Mouse (Mus musculus) E14TG2a.4 (cell line): ENCODE measurements around the gene Nkx3-2.

Source experiments
- H3K27me3 ChIP-seq: 2 replicates; pipeline ENCODE4 v1.6.1; 2014; ENCODE audit warnings: low read length, control low read depth; ENCODE audit not compliant: insufficient read depth
- H3K36me3 ChIP-seq: 2 replicates; pipeline ENCODE4 v1.6.1; 2014; ENCODE audit warnings: low read length, control low read depth; ENCODE audit not compliant: insufficient read depth
- H3K4me1 ChIP-seq: replicated peaks from 2 replicates; pipeline ENCODE4 v1.6.1; 2014; ENCODE audit warnings: low read depth, low read length, control low read depth
- H3K4me3 ChIP-seq: replicated peaks from 2 replicates; pipeline ENCODE4 v1.5.1; 2014; ENCODE audit warnings: mild to moderate bottlenecking, low read length
- H3K9me3 ChIP-seq: 2 replicates; pipeline ENCODE4 v1.6.1; 2014; ENCODE audit warnings: low read length, control low read depth
- CTCF ChIP-seq: conservative IDR thresholded peaks from 2 replicates; pipeline ENCODE4 v1.5.1; 2014; ENCODE audit warnings: low read length
- NANOG ChIP-seq: IDR thresholded peaks from 2 replicates; pipeline ENCODE4 v1.6.1; 2014; ENCODE audit warnings: borderline replicate concordance, low read length, mixed read lengths
- POU5F1 ChIP-seq: IDR thresholded peaks from 2 replicates; pipeline ENCODE4 v1.6.1; 2014; ENCODE audit warnings: low read length, borderline replicate concordance

The Nkx3-2 gene

GRCm38 (mm10) chr5:41794434-41794833 lies 30.1 kb upstream of the Nkx3-2 start:
- H3K4me3 ChIP-seq, result no peak overlapping the region
- no peak for TF ChIP-seq NANOG
- no peak for TF ChIP-seq POU5F1
- no peak for TF ChIP-seq CTCF
- H3K4me1 ChIP-seq, result no peaks in the 10 kb centered on the region
- no peaks in the 10 kb centered on the region for H3K27me3 ChIP-seq
- no peaks in the 10 kb centered on the region for H3K9me3 ChIP-seq
- H3K36me3 ChIP-seq, result peaks cover 78% of the 10 kb centered on the region

- peaks cover 89% of the 10 kb centered on the region for H3K36me3 ChIP-seq
- H3K27me3 ChIP-seq, result no peaks in the 10 kb centered on the region
- no peaks in the 10 kb centered on the region for H3K4me1 ChIP-seq
- TF ChIP-seq NANOG (no peak), CTCF (no peak), POU5F1 (no peak)
- no peak overlapping the region for H3K4me3 ChIP-seq
- no peaks in the 10 kb centered on the region for H3K9me3 ChIP-seq
Observed at GRCm38 (mm10) chr5:41790517-41790916, 26.2 kb upstream of the Nkx3-2 start.

GRCm38 (mm10) chr5:41788877-41789276 lies 24.6 kb upstream of the Nkx3-2 start:
- Histone ChIP-seq H3K4me1 (peaks cover 8% of the 10 kb centered on the region), H3K36me3 (peaks cover 80% of the 10 kb centered on the region), H3K9me3 (no peaks in the 10 kb centered on the region), H3K4me3 (no peak overlapping the region), H3K27me3 (no peaks in the 10 kb centered on the region)
- no peak for TF ChIP-seq NANOG
- TF ChIP-seq CTCF, result no peak
- no peak for TF ChIP-seq POU5F1

GRCm38 (mm10) chr5:41781890-41782289 lies 17.6 kb upstream of the Nkx3-2 start:
- no peaks in the 10 kb centered on the region; the same call in 1 of the 2 replicates for H3K27me3 ChIP-seq
- peaks cover 15% of the 10 kb centered on the region for H3K36me3 ChIP-seq
- peaks cover 19% of the 10 kb centered on the region for H3K4me1 ChIP-seq
- no peaks in the 10 kb centered on the region for H3K9me3 ChIP-seq
- no peak overlapping the region for H3K4me3 ChIP-seq
- TF ChIP-seq CTCF (no peak), NANOG (no peak), POU5F1 (no peak)

GRCm38 (mm10) chr5:41780026-41780425 lies 15.7 kb upstream of the Nkx3-2 start:
- TF ChIP-seq NANOG, result no peak
- no peak for TF ChIP-seq POU5F1
- TF ChIP-seq CTCF, result no peak
- no peak overlapping the region for H3K4me3 ChIP-seq
- peaks cover 19% of the 10 kb centered on the region for H3K4me1 ChIP-seq
- no peaks in the 10 kb centered on the region for H3K36me3 ChIP-seq
- no peaks in the 10 kb centered on the region; the same call in 1 of the 2 replicates for H3K27me3 ChIP-seq
- no peaks in the 10 kb centered on the region for H3K9me3 ChIP-seq

GRCm38 (mm10) chr5:41775728-41776127 lies 11.4 kb upstream of the Nkx3-2 start:
- Histone ChIP-seq H3K27me3 (no peaks in the 10 kb centered on the region; the same call in 1 of the 2 replicates), H3K4me3 (no peak overlapping the region), H3K9me3 (no peaks in the 10 kb centered on the region), H3K4me1 (0 out of 2 replicates have a peak, but pooled peaks cover under 1% of the 10 kb centered on the region), H3K36me3 (no peaks in the 10 kb centered on the region)
- TF ChIP-seq NANOG (no peak), CTCF (no peak), POU5F1 (no peak)

GRCm38 (mm10) chr5:41775273-41775672 lies 11.0 kb upstream of the Nkx3-2 start:
- Histone ChIP-seq H3K27me3 (no peaks in the 10 kb centered on the region; the same call in 1 of the 2 replicates), H3K4me1 (no peaks in the 10 kb centered on the region), H3K9me3 (no peaks in the 10 kb centered on the region), H3K36me3 (no peaks in the 10 kb centered on the region), H3K4me3 (no peak overlapping the region)
- TF ChIP-seq CTCF (no peak), NANOG (no peak)

- Histone ChIP-seq H3K4me3 (no peak overlapping the region), H3K36me3 (no peaks in the 10 kb centered on the region), H3K4me1 (peaks cover 32% of the 10 kb centered on the region), H3K9me3 (no peaks in the 10 kb centered on the region), H3K27me3 (peaks cover 56% of the 10 kb centered on the region)
- TF ChIP-seq NANOG, result no peak
- TF ChIP-seq POU5F1, result no peak
- TF ChIP-seq CTCF, result peak; percentile 83
Observed at GRCm38 (mm10) chr5:41768382-41769040, 4.2 kb upstream of the Nkx3-2 start.
